Mouse (Mus musculus): ENCODE results near the gene Ccni. TPM values are rescaled to one million over a fixed set of nuclear protein-coding genes. Genes with fewer than 3 reads are reported as not detected.

The Ccni gene
- polyA plus RNA-seq, 1 experiment, result 146 TPM

DNA sequence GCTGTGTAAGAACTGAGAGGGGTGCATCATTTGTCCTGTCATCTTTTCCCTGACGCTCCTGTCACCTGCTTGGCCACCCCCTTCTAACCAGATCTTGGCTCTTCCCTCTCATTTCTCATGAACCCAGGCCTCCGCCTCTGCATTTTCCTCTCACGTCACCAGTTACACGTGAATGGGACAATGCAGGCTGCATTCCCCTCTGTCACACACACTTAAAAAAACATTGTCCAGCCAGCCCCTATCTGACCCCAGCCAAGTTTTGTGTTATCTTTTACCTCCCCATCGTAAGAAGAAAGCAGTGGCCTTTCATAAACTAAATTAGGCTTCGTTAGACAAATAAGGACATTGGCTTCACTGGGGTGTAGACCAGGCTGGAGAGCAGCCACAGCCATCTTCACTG lies 33.8 kb downstream of the Ccni start:
- Histone ChIP-seq H3K4me3 (ENCODE audit: control insufficient read depth, low read depth, low read length) (no peak overlapping the region), H3K27ac (ENCODE audit: control insufficient read depth, insufficient read depth, low read depth, low read length) (no peak overlapping the region), H3K27me3 (ENCODE audit: control insufficient read depth, insufficient read depth, low read length) (no peaks in the 10 kb centered on the region), H3K36me3 (ENCODE audit: control insufficient read depth, insufficient read depth, low read length) (no peaks in the 10 kb centered on the region), H3K4me1 (ENCODE audit: control insufficient read depth, insufficient read depth, low read length) (no peaks in the 10 kb centered on the region)
- TF ChIP-seq POLR2A (IDR thresholded peaks at IDR 0.05; ENCODE audit: control insufficient read depth, low read depth, low read length) (no peak), CTCF (IDR thresholded peaks at IDR 0.05; ENCODE audit: control insufficient read depth, insufficient read depth, insufficient replicate concordance, low read depth, low read length) (no peak)

DNA sequence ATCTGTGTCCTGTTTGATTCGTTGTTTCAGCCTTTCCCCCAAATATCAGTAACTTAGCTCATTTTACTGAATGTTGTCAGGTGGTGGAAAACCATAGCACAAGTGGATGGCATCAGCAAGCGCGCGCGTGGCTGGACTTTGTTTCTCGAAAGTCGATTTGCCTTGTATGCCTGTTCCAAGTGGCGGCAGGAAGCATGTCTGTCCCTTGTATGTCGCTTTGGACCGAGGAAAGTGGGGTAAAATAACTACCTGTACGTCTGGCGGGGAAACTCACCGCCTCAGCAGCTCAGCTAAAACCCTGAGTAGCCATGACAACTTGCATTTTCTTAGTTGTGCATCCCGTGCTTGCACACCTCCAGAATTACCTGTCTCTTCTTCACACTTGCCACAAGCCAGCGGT lies 34.9 kb downstream of the Ccni start:
- TF ChIP-seq POLR2A (IDR thresholded peaks at IDR 0.05; ENCODE audit: control insufficient read depth, low read depth, low read length) (no peak), CTCF (IDR thresholded peaks at IDR 0.05; ENCODE audit: control insufficient read depth, insufficient read depth, insufficient replicate concordance, low read depth, low read length) (no peak)
- H3K36me3 ChIP-seq (ENCODE audit: control insufficient read depth, insufficient read depth, low read length), result no peaks in the 10 kb centered on the region

DNA sequence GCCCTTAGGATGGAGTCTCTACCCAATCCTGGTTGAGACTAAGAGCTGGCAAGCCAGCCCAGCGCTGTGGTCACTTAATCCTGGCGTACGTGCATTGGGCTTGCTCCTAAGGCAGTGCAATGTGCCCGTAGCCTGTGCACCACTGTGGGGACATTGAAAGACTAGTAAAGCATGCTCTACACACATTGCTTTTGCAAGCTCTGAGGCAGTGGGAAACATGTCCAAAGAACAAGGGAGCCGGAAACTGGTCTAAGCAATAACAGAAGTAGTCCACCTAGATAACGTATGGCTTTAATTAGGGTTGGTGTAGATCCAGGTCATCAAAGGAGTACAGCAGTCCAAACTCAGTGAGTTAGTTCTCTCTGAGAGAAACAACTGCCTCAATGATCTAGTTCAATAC lies 37.6 kb downstream of the Ccni start:
- Histone ChIP-seq H3K27ac (ENCODE audit: control insufficient read depth, insufficient read depth, low read depth, low read length) (no peak overlapping the region), H3K27me3 (ENCODE audit: control insufficient read depth, insufficient read depth, low read length) (no peaks in the 10 kb centered on the region), H3K4me1 (ENCODE audit: control insufficient read depth, insufficient read depth, low read length) (no peaks in the 10 kb centered on the region), H3K4me3 (ENCODE audit: control insufficient read depth, low read depth, low read length) (no peak overlapping the region), H3K36me3 (ENCODE audit: control insufficient read depth, insufficient read depth, low read length) (no peaks in the 10 kb centered on the region)
- TF ChIP-seq CTCF (IDR thresholded peaks at IDR 0.05; ENCODE audit: control insufficient read depth, insufficient read depth, insufficient replicate concordance, low read depth, low read length) (no peak), POLR2A (IDR thresholded peaks at IDR 0.05; ENCODE audit: control insufficient read depth, low read depth, low read length) (no peak)

More for the DNA sequence above, 34.9 kb downstream of the Ccni start:
- Histone ChIP-seq H3K27ac (ENCODE audit: control insufficient read depth, insufficient read depth, low read depth, low read length) (no peak overlapping the region), H3K27me3 (ENCODE audit: control insufficient read depth, insufficient read depth, low read length) (no peaks in the 10 kb centered on the region), H3K4me3 (ENCODE audit: control insufficient read depth, low read depth, low read length) (no peak overlapping the region), H3K4me1 (ENCODE audit: control insufficient read depth, insufficient read depth, low read length) (no peaks in the 10 kb centered on the region)

DNA sequence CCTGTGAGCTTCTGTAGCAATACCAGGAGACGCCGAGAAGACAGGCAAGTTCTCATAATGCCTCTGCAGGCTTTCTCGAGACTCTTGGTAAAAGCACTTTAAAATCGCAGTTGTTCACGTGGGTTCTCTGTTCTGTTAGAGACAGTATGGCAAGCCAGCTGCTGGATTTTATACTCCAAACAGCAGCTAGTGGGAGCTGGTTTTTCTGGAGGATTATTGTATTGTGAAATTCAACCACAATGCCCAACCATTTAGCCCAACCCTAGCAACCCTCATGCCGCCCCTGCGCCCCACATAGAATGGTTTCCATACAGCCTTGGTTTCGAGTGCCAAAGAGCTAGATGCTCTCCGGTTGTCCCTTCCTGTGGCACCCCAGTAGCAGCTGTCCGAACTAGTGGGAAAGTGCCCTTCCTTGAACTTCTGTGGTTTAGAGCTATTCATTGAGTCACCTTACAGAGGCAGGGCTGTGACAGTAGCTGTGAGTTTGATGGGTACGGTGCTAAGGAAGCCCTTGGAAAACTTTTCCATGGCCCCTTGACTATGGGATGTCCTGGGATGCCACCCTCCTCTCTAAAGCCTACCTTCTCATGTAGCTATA lies 38.3 kb downstream of the Ccni start:
- H3K27me3 ChIP-seq (ENCODE audit: control insufficient read depth, insufficient read depth, low read length), result no peaks in the 10 kb centered on the region
- H3K4me3 ChIP-seq (ENCODE audit: control insufficient read depth, low read depth, low read length), result no peak overlapping the region
- no peak overlapping the region for H3K27ac ChIP-seq (ENCODE audit: control insufficient read depth, insufficient read depth, low read depth, low read length)
- H3K36me3 ChIP-seq (ENCODE audit: control insufficient read depth, insufficient read depth, low read length), result no peaks in the 10 kb centered on the region
- no peaks in the 10 kb centered on the region for H3K4me1 ChIP-seq (ENCODE audit: control insufficient read depth, insufficient read depth, low read length)
- no peak for TF ChIP-seq POLR2A (IDR thresholded peaks at IDR 0.05; ENCODE audit: control insufficient read depth, low read depth, low read length)
- no peak for TF ChIP-seq CTCF (IDR thresholded peaks at IDR 0.05; ENCODE audit: control insufficient read depth, insufficient read depth, insufficient replicate concordance, low read depth, low read length)

DNA sequence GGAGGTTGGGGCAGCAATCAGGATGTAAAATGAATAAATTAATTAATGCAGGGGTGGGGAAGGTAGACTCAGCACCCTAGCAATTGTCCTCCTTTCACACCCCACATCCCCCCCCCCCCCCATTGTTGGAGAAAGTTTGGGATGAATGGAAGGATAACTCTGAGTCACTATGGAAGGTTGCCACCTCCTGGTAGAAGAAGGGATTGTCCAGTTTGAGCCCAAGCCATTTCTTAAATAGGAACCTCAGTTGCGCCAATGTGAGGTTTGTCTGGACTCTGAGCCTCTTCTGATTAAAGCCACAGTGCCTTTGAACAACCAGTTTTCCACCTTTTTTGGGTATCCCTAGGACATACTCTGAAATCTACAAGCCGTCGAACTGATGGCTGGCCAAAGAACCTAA lies 42.8 kb downstream of the Ccni start:
- Histone ChIP-seq H3K27me3 (ENCODE audit: control insufficient read depth, insufficient read depth, low read length) (no peaks in the 10 kb centered on the region), H3K4me3 (ENCODE audit: control insufficient read depth, low read depth, low read length) (no peak overlapping the region), H3K4me1 (ENCODE audit: control insufficient read depth, insufficient read depth, low read length) (no peaks in the 10 kb centered on the region), H3K36me3 (ENCODE audit: control insufficient read depth, insufficient read depth, low read length) (no peaks in the 10 kb centered on the region), H3K27ac (ENCODE audit: control insufficient read depth, insufficient read depth, low read depth, low read length) (no peak overlapping the region)
- peak; percentile 23; the same call in 1 of the 2 replicates for TF ChIP-seq CTCF (IDR thresholded peaks at IDR 0.05; ENCODE audit: control insufficient read depth, insufficient read depth, insufficient replicate concordance, low read depth, low read length)
- TF ChIP-seq POLR2A (IDR thresholded peaks at IDR 0.05; ENCODE audit: control insufficient read depth, low read depth, low read length), result no peak

DNA sequence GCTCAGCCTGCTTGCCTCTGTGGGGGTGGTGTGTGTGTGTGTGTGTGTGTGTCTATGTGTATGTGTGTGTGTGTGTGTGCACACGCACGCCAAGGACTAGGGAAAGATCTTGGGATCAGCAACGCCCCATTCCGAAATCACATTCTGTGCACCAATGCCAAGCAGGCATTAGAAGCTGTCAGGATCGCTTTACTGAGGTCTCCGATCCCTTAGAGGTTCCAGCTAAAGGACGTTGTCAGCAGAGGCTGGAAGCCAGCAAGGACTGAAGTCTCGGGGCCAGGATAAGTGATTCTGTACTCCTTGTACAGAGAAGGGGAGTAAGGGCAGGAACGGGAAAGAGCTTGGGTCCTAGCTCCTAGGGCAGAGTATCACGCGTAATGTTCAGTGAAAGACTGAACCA lies 51.9 kb downstream of the Ccni start:
- H3K27me3 ChIP-seq (ENCODE audit: control insufficient read depth, insufficient read depth, low read length), result no peaks in the 10 kb centered on the region
- H3K36me3 ChIP-seq (ENCODE audit: control insufficient read depth, insufficient read depth, low read length), result no peaks in the 10 kb centered on the region
- TF ChIP-seq POLR2A (IDR thresholded peaks at IDR 0.05; ENCODE audit: control insufficient read depth, low read depth, low read length) (no peak), CTCF (IDR thresholded peaks at IDR 0.05; ENCODE audit: control insufficient read depth, insufficient read depth, insufficient replicate concordance, low read depth, low read length) (no peak)
- H3K4me3 ChIP-seq (ENCODE audit: control insufficient read depth, low read depth, low read length), result no peak overlapping the region
- H3K27ac ChIP-seq (ENCODE audit: control insufficient read depth, insufficient read depth, low read depth, low read length), result no peak overlapping the region
- peaks cover 5% of the 10 kb centered on the region for H3K4me1 ChIP-seq (ENCODE audit: control insufficient read depth, insufficient read depth, low read length)

DNA sequence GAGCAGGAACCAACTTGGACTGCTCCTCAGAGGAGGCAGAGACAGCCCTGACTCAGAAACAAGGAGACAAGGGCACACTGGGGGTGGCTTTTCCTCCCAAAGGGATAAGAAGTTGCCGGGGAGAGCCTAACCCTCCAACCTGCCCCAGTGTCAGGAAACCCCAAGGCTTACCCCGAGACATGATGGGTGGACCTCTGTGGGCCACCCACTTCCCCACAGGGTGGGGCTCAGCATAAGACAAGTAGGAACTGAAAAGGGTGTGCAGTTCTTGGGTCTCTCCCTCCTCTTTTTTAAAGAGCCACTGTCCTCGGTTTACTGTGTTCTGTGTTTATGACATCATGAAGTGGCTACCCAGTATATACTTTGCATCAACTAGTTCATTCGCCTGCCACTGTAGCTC lies 53.8 kb downstream of the Ccni start:
- peak overlapping the region; percentile 55 for H3K27ac ChIP-seq (ENCODE audit: control insufficient read depth, insufficient read depth, low read depth, low read length)
- H3K27me3 ChIP-seq (ENCODE audit: control insufficient read depth, insufficient read depth, low read length), result no peaks in the 10 kb centered on the region
- TF ChIP-seq CTCF (IDR thresholded peaks at IDR 0.05; ENCODE audit: control insufficient read depth, insufficient read depth, insufficient replicate concordance, low read depth, low read length), result no peak
- H3K4me3 ChIP-seq (ENCODE audit: control insufficient read depth, low read depth, low read length), result no peak overlapping the region
- H3K36me3 ChIP-seq (ENCODE audit: control insufficient read depth, insufficient read depth, low read length), result no peaks in the 10 kb centered on the region
- peaks cover 5% of the 10 kb centered on the region for H3K4me1 ChIP-seq (ENCODE audit: control insufficient read depth, insufficient read depth, low read length)

DNA sequence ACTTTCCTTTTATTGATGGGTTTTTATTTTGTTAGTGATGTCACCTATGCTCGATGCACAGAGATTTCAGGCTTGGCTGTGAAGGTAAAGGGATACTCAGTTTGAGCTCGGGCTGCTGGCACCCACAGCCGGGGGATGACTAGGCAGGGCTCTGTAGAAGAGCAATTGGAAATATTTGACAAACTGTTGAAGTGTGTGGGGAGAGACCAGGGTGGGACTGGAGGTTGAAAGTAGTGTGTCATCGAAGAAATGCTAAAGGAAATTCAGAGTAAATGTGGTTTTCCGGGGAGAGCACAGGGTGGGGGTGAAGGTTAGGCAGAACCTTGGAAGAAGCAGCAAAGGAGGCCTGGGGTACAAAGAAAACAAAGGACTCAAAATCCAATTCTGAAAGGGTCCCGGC lies 54.3 kb downstream of the Ccni start:
- Histone ChIP-seq H3K4me3 (ENCODE audit: control insufficient read depth, low read depth, low read length) (no peak overlapping the region), H3K36me3 (ENCODE audit: control insufficient read depth, insufficient read depth, low read length) (no peaks in the 10 kb centered on the region), H3K27me3 (ENCODE audit: control insufficient read depth, insufficient read depth, low read length) (no peaks in the 10 kb centered on the region), H3K4me1 (ENCODE audit: control insufficient read depth, insufficient read depth, low read length) (peaks cover 5% of the 10 kb centered on the region), H3K27ac (ENCODE audit: control insufficient read depth, insufficient read depth, low read depth, low read length) (peak overlapping the region; percentile 55)
- TF ChIP-seq POLR2A (IDR thresholded peaks at IDR 0.05; ENCODE audit: control insufficient read depth, low read depth, low read length), result no peak
- TF ChIP-seq CTCF (IDR thresholded peaks at IDR 0.05; ENCODE audit: control insufficient read depth, insufficient read depth, insufficient replicate concordance, low read depth, low read length), result no peak
